Mouse (Mus musculus): ENCODE data around the gene Nfe2.
"Not testable (repeated sequence)": the region's sequence is repeated elsewhere in the genome, so short reads cannot be mapped to it uniquely, and the experiment has no call there.

Nfe2 gene

DNA sequence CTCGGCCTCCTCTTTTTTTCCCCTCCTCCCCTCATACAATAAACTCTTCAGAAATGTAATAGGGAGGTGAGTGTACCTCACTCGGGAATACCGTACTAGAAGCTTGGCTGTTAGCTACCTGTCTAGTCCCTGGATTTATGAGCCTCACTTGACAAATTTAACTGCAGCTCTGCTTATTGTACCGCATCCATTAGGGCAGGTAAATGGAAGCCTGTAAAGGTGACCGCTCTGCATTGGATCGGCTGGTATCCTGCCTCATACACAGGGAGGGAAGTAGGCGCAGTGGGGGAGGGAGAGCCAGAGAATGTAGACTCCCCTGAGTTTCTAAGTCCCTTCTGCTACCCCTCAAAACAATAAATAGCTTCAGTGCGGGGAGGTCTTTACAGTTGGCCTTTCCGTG, 32.6 kb upstream of the Nfe2 start:
- DNase-seq (ENCODE audit: low spot score) = no peak

GRCm38 (mm10) chr15:103290417-103290816, 32.2 kb upstream of the Nfe2 start:
- no peak for DNase-seq (ENCODE audit: low spot score)

GRCm38 (mm10) chr15:103289600-103289999, 31.4 kb upstream of the Nfe2 start:
- no peak for DNase-seq (ENCODE audit: low spot score)

GRCm38 (mm10) chr15:103285778-103286417, 27.7 kb upstream of the Nfe2 start:
- DNase-seq (ENCODE audit: low spot score) = no peak

DNA sequence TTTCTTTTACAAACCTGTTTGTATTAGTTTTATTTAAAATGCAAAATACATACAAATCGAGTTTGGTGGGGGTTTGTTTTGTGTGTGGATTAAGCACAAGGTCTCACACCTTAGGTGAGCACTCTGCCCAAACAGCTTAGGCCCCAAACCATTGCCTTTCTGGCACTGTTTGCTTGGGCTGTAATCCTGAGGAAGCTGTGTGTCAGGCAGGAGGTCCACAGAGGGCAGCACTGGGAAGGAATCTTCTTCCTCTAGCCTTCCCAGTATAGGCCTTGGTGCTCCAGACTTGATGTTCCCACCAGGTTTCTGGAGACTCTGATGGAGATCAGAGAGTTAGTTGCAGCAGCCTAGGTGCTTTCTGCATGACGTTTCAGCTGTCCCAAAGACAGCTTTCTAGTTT, 26.4 kb upstream of the Nfe2 start:
- DNase-seq (ENCODE audit: low spot score) = no peak

DNA sequence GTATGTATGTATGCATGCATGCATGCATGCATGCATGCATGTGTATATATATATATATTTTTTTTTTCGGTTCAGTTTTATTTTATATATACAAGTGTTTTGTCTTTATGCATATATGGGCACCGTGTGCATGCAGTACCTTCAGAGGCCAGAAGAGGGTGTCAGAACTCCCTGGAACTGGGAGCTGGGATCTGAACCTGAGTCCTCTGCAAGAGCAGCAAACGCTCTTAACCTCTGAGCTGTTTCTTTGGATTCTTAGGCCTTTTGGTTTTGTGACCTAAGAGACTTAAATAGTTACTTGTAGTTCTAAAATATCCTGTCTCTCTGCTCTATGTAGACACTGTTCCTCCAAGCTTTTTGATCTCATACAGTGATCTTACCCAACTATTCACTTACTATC, 25.9 kb upstream of the Nfe2 start:
- no peak for DNase-seq (ENCODE audit: low spot score)

GRCm38 (mm10) chr15:103281465-103282205, 23.4 kb upstream of the Nfe2 start:
- DNase-seq (ENCODE audit: low spot score) = no peak

- DNase-seq (ENCODE audit: low spot score) = no peak
These were observed 22.7 kb upstream of the Nfe2 start for GRCm38 (mm10) chr15:103280817-103281464.

- no peak for DNase-seq (ENCODE audit: low spot score)
These were observed 21.5 kb upstream of the Nfe2 start for GRCm38 (mm10) chr15:103279750-103280149.

GRCm38 (mm10) chr15:103277949-103278348, 19.7 kb upstream of the Nfe2 start:
- no peak for DNase-seq (ENCODE audit: low spot score)

DNA sequence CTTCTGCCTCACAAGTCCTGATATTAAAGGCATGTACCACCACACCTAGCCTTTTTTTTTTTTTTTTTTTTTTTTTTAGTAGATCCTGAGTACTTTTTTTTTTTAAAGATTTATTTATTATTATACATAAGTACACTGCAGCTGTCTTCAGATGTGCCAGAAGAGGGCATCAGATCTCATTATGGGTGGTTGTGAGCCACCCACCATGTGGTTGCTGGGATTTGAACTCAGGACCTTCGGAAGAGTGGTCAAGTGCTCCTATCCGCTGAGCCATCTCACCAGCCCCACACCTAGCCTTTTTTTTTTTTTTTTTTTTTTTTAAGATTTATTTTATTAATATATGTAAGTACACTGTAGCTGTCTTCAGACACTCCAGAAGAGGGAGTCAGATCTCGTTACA, 17.7 kb upstream of the Nfe2 start:
- DNase-seq (ENCODE audit: low spot score) = not testable (repeated sequence)

DNA sequence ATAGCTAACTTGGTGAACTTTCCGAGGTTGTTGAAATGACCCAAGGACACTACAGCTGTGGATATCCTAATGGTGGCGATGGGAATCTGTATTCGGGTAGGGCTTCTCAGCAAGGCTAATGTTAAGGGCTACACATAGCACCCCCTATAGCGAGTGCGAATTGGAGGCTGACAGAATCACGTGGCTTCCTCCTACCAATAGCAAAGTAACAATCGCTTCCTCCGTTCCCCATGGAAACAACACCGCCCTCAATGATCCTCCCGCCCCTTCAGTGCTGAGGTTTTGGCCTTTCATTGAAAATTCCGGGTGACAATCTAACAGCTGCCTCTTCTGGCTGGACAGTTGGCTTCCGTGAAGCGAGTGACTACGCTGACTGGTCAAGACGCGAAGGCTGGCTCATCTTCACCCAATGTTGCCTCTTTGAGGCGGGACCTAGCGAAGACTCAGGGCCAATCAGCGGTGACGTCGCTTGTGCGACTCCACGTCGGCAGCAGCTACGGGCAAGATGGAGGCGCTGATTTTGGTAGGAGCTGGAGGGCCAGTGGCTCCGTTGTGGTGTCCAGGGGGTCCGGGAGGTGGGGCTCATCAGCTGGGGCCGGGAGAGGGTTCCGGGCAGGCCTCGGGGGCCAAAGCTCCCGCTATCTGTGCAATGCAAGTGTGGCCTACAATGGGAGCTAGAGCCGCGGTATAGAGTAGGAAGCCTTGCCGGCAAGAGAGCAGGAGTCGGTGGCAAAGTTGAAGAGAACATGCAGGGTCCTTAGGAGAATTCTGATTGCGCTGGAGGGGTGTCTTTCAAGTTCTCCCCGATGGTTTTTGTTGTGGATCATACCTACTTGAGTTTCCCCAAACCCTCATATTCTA, 14.4 kb upstream of the Nfe2 start, which contains the start of gene Copz1:
Copz1 (plus strand) TSS at position 296 of the 861 bp plus-strand sequence.
- DNase-seq (ENCODE audit: low spot score) = peak; percentile 81

DNA sequence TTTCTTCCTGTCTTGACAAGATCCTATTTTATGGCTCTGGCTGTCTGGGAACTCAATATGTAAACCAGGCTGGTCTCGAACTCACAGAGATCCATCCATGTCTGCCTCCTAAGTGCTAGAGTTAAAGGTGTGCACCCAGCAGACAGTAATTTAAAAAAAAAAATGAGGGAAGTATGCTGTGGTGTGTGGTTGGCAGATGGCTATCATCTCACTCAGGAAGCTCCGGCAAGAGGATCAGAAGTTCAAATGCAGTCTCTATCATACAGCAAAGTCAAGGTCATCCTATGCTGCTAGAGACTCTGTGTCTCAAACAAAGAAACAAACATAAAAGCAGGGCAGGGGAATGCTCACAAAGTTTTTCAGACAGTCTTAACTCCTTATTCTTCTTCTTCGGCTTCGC, 10.7 kb upstream of the Nfe2 start:
- DNase-seq (ENCODE audit: low spot score) = no peak

GRCm38 (mm10) chr15:103264794-103265193, 6.6 kb upstream of the Nfe2 start:
- no peak for DNase-seq (ENCODE audit: low spot score)

- no peak for DNase-seq (ENCODE audit: low spot score)
These were observed 1.8 kb upstream of the Nfe2 start for GRCm38 (mm10) chr15:103259989-103260388.

DNA sequence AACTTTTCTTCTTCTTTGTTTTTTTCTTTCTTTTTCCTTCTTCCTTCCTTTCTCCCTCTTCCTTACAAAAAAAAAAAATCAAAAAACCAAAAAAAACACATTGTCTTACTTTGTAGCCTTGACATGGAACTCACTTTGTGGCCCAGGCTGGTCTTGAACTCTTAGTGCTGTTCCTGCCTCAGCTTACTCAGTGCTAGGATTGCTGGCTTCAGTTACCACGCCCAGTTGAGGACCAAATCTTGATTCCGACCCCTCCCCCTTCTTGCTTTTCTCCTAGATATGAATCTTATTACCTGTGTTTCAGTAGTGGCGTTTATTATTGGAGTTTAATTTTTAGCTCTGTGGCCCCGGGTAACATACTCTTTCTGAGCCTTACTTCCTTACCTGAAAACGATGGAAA, 959 bp upstream of the Nfe2 start:
- DNase-seq (ENCODE audit: low spot score) = no peak

GRCm38 (mm10) chr15:103256210-103256986, 1.8 kb downstream of the Nfe2 start:
- DNase-seq (ENCODE audit: low spot score) = no peak

DNA sequence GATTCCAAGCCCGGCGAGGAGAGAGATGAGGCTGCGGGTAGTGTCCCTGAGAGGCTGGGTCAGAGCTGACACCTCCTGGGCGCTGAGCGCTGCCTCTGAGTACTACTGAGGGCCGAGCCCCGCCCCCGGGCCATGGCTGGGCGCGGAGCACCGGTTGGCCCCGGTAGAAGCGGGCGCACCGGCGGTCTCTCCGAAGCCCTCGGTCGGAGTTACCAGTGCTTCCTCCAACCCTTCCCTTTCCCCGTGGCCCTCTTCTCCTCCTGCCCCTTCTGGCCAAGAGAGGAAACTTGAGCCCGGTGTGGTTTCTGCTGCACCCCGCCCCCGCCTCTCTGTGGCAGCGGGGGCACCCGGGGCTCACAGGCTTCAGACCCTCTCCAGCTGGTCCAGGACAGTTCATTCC, 3.0 kb downstream of the Nfe2 start:
- peak; percentile 12 for DNase-seq (ENCODE audit: low spot score)

DNA sequence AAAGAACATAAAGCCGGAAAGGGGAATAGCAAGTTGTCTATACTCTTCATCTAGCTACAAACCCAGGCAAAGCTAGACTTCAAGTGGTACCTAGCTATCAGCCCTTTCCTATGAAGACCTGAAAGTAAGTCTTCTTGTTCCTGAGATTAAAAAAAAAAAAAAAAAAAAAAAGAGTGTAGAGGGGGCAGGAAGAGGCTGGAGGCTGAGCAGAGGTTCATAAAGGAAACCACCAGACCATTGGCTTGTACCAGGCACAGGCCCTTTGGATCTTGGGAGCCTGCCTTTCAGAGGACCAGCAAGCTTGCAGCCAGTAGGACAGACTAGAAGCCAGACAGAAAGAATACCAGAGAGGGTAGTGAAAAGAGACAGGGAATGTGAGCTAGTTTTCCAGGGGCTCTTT, 4.9 kb downstream of the Nfe2 start:
- DNase-seq (ENCODE audit: low spot score) = no peak

DNA sequence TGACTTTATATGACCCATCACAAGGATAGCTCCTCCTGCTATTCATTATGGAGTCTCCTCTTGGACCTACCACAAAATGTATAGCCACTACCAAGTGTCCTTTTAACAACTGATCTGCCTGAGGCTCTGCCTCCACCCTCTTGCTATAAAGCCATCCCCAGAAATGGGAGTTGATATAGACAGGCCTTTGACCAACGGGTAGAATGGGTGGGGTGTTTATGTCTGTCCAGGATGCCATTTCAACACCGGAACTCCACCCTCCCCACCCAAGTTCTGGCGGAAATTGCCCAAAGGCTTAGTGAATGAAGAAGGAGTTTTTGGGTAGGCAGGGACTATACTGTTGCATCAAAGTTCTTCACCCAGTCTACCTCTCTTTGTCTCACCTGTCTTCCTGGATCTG, 5.5 kb downstream of the Nfe2 start:
- no peak for DNase-seq (ENCODE audit: low spot score)

GRCm38 (mm10) chr15:103251595-103251994, 6.6 kb downstream of the Nfe2 start:
- DNase-seq (ENCODE audit: low spot score) = no peak

All from ovary, postnatal 10 days (tissue).